Mouse (Mus musculus) cerebellum, adult (tissue): Measurements from ENCODE around the gene Xab2.
"Not testable (repeated sequence)": the region's sequence is repeated elsewhere in the genome, so short reads cannot be mapped to it uniquely, and the experiment has no call there.

ENCODE experiments used
- ATAC-seq: cut with Nextera tagmentation; 2 replicates; pipeline ENCODE4 v1.9.2; 2017; ENCODE audit warnings: mild to moderate bottlenecking, moderate library complexity, mixed read lengths; ENCODE audit not compliant: insufficient number of reproducible peaks, low FRiP score, low TSS enrichment

Xab2 gene

GRCm38 (mm10) chr8:3622119-3622518 is 1.0 kb upstream of the Xab2 start:
- ATAC-seq = no peak

GRCm38 (mm10) chr8:3609816-3610150 is 11.3 kb downstream of the Xab2 start:
- ATAC-seq = no peak

- no peak for ATAC-seq
Measured at GRCm38 (mm10) chr8:3609046-3609815, 11.9 kb downstream of the Xab2 start.

GRCm38 (mm10) chr8:3607822-3608221 is 13.3 kb downstream of the Xab2 start:
- no peak for ATAC-seq

- no peak for ATAC-seq
Measured at GRCm38 (mm10) chr8:3606593-3606992, 14.5 kb downstream of the Xab2 start.

- ATAC-seq = no peak
Measured at GRCm38 (mm10) chr8:3603439-3603838, 17.7 kb downstream of the Xab2 start.

GRCm38 (mm10) chr8:3600401-3600800 is 20.7 kb downstream of the Xab2 start:
- ATAC-seq = no peak

GRCm38 (mm10) chr8:3599219-3599618 is 21.9 kb downstream of the Xab2 start:
- no peak for ATAC-seq

GRCm38 (mm10) chr8:3598054-3598453 is 23.1 kb downstream of the Xab2 start:
- no peak for ATAC-seq

GRCm38 (mm10) chr8:3594466-3594865 is 26.6 kb downstream of the Xab2 start:
- no peak for ATAC-seq

GRCm38 (mm10) chr8:3593470-3593869 is 27.6 kb downstream of the Xab2 start:
- ATAC-seq = peak; percentile 18; the same call in 1 of the 2 replicates

- 0 out of 2 replicates have a peak, but pooled peaks have one; percentile 13 for ATAC-seq
Measured at GRCm38 (mm10) chr8:3588258-3588633, 32.9 kb downstream of the Xab2 start.

- ATAC-seq = peak; percentile 63
Measured at GRCm38 (mm10) chr8:3587391-3588257, 33.5 kb downstream of the Xab2 start.

- ATAC-seq = no peak
Measured at GRCm38 (mm10) chr8:3586993-3587390, 34.1 kb downstream of the Xab2 start, which contains the start of gene Camsap3. Camsap3 (plus strand) TSS chr8:3587293.

GRCm38 (mm10) chr8:3586452-3586851 is 34.7 kb downstream of the Xab2 start:
- no peak for ATAC-seq

- ATAC-seq = not testable (repeated sequence)
Measured at GRCm38 (mm10) chr8:3581961-3582360, 39.2 kb downstream of the Xab2 start.

- ATAC-seq = no peak
Measured at GRCm38 (mm10) chr8:3579390-3580364, 41.4 kb downstream of the Xab2 start.

- ATAC-seq = no peak
Measured at GRCm38 (mm10) chr8:3576211-3576960, 44.7 kb downstream of the Xab2 start.

- ATAC-seq = no peak
Measured at GRCm38 (mm10) chr8:3574546-3574945, 46.6 kb downstream of the Xab2 start.

- no peak for ATAC-seq
Measured at GRCm38 (mm10) chr8:3569784-3570183, 51.3 kb downstream of the Xab2 start.
